Mouse (Mus musculus): Measurements from ENCODE around the gene Prkab2. TPM values are rescaled to one million over a fixed set of nuclear protein-coding genes. Genes with fewer than 3 reads are reported as not detected.
A peak's percentile ranks its signal among the peaks of the same experiment; 100 is the strongest.

Gene Prkab2
- total RNA-seq, 2 experiments from 2014 or later, result 31.2 to 33.0 TPM

GRCm38 (mm10) chr3:97649022-97649421, 9.0 kb upstream of the Prkab2 start:
- intact Hi-C loops (cut with DNase I), result no loop called here
- no peak for DNase-seq

DNA sequence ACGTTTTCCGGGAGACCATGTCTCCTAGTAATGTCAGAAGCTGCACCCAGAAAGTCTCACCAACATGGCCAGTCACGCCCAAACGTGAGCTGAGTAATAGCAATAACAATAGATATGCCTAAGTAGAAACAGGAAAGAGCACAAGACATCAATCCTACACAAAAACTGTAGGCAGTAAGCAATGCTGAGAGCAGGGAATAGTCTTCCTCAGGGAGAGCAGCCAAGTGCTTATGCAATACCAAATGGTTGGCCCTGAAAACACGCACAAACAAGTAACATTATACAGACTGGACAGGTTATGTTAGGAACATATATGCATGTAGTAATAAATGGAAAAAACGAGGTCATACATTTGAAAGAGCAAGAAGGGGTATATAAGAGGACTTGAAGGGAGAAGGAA, 8.5 kb upstream of the Prkab2 start:
- intact Hi-C loops (cut with DNase I), result no loop called here
- DNase-seq, result no peak

DNA sequence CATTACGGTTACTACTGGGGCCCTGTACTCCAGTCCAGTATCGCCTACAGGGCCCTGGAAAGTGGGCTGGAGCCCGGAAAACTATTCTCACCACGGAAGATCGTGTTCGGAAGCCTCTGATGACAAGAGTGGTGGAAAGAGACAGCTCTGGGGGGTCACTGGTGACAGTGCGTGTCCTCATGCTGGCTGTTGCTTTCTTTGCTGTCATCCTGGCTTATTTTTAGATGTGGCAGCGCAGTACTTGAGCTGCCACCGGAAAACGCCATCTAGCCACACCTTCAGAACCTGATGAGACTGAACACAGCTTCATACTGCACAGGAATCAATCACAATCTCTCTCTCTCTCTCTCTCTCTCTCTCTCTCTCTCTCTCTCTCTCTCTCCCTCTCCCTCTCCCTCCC, 6.4 kb upstream of the Prkab2 start:
- DNase-seq, result no peak
- intact Hi-C loops (cut with DNase I), result no loop called here

DNA sequence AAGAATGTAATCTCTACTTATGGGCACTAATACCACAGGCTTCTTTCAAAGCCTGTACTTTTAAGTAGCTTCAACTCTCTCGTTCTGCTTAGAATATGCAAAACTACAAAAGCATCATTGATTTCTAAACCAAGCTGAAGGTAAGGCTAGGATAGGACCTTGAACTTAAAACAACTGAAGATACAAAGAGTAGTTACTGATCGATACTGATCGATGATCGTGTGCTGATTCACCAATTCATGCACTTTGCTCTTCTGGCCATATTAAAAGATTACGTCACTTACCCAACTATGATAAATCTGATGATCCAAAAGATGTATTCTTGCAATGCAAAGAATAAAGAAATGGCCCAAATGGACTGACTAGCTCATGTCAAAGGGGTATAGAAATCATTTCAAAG, 4.2 kb upstream of the Prkab2 start:
- intact Hi-C loops (cut with DNase I), result no loop called here
- no peak for DNase-seq

GRCm38 (mm10) chr3:97654901-97655300, 3.1 kb upstream of the Prkab2 start:
- peak; percentile 20 for DNase-seq
- intact Hi-C loops (cut with DNase I), result loop anchor here (5.0 kb wide), 1 partner anchor 48 kb away; no protein-coding TSS in a partner anchor

DNA sequence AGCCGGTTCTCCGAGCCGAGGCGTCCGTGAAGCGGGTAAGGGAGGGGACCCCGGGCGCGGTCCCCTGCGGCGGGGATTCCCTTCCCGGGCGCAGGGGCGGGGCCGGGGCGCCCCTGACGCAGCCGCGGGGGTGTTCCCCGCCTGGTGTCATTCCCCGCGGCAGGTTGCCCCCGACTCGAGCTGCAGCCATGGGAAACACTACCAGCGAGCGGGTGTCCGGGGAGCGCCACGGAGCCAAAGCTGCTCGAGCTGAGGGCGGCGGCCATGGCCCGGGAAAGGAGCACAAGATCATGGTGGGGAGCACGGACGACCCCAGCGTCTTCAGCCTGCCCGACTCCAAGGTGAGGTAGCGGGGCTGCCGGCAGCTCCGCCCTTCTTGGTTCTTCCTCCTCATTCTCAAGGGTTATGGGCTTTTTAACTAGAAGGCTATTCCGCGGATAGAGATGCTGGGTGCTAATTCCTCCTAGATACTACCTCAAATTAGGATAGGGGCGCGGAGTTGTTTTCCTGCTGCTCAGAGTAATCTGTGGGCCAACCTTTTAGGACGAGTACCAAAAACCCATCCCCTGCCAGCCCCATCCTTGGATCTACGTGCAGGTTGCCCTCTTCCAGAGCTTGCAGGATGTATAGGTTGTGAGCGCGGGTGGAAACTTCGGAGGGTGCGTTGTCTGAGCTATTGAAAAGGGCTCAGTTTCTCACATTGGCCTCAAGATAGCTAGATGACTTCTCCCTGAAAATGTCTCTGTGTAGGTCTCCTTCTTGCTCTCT, 617 bp downstream of the Prkab2 start:
- intact Hi-C loops (cut with DNase I), result loop anchor here (5.0 kb wide), 1 partner anchor 51 kb away; no protein-coding TSS in a partner anchor
- DNase-seq, result no peak

- no peak for DNase-seq
- intact Hi-C loops (cut with DNase I), result loop anchor here (5.0 kb wide), 1 partner anchor 52 kb away; no protein-coding TSS in a partner anchor
These were observed 1.8 kb downstream of the Prkab2 start for GRCm38 (mm10) chr3:97659746-97660145.

DNA sequence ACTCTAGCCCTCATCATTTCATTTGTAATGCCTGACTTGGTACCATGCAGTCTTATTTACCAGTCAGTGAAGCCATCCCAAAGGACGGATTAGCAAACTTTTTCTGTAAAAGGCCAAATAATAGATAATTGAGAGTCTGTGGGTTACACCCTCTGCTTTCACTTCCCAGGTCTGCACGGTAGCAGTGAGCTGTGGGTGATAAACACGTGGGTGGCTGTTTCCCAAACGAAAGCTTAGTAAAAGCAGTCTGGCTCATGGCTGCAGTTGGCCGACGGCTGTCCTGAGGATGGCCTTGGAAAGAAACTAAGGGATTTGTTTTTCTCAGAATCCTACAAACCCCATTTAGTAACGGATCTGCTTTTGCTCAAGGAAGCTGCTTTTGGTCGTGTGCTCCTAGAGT, 3.2 kb downstream of the Prkab2 start:
- intact Hi-C loops (cut with DNase I), result no loop called here
- no peak for DNase-seq

- DNase-seq, result no peak
- intact Hi-C loops (cut with DNase I), result no loop called here
These were observed 7.5 kb downstream of the Prkab2 start for GRCm38 (mm10) chr3:97665525-97665924.

GRCm38 (mm10) chr3:97666154-97666553, 8.2 kb downstream of the Prkab2 start:
- intact Hi-C loops (cut with DNase I), result no loop called here
- DNase-seq, result no peak

- DNase-seq, result no peak
- intact Hi-C loops (cut with DNase I), result no loop called here
These were observed 9.2 kb downstream of the Prkab2 start for GRCm38 (mm10) chr3:97667093-97667675.

DNA sequence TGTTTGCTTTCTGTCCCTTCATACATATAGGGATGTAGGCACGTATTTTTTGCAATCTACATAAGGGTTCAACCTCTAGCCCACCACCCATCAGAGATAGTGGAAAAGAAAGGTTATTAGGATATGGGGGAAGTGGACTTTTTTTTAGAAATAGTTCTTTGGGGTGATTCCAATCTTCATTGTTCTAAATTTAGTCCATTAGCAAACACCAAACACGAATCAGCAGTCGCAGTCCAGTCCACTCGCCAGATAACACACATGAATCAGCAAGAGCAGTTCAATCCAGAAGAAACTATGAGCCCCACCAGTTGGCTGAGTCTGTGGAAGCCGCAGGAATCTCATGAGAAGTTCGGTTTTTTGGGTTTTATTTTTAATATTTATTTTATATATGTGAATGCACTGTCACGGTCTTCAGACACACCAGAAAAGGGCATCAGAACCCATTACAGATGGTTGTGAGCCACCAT, 16.7 kb downstream of the Prkab2 start, which contains the start of gene Gm17651:
Gene Gm17651, minus strand, starts transcription at position 51 of the 467 bp plus-strand sequence.
- no peak for DNase-seq

DNA sequence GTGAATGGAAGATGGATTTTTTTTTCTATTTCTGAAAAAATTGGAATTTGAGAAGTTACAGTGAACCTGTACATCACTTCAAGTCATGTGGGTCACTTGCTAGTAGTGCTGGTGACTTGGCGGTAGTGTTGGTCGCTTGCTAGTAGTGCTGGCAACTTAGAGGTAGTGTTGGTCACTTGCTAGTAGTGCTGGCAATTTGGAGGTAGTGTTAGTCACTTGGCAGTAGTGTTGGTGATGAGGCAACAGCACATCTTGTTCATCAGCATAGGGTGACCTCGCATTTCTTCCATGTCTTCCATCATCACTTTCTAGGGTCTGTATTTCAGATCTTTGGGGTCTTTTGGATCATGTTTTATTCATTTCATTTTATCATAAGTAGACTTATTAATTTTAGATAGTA, 18.1 kb downstream of the Prkab2 start:
- DNase-seq, result no peak
- intact Hi-C loops (cut with DNase I), result no loop called here

More for the DNA sequence above, 16.7 kb downstream of the Prkab2 start, which contains the start of gene Gm17651:
- intact Hi-C loops (cut with DNase I), result no loop called here

- DNase-seq, result no peak
- intact Hi-C loops (cut with DNase I), result no loop called here
These were observed 20.4 kb downstream of the Prkab2 start for GRCm38 (mm10) chr3:97678416-97678815.

GRCm38 (mm10) chr3:97680631-97681320, 22.8 kb downstream of the Prkab2 start:
- peak; percentile 73 for DNase-seq
- intact Hi-C loops (cut with DNase I), result loop anchor here (10.0 kb wide), 1 partner anchor 194 kb away; no protein-coding TSS in a partner anchor

- peak; percentile 64 for DNase-seq
- intact Hi-C loops (cut with DNase I), result loop anchor here (10.0 kb wide), 1 partner anchor 193 kb away; no protein-coding TSS in a partner anchor
These were observed 23.5 kb downstream of the Prkab2 start for GRCm38 (mm10) chr3:97681321-97682158.

GRCm38 (mm10) chr3:97682159-97682502, 24.1 kb downstream of the Prkab2 start:
- DNase-seq, result no peak
- intact Hi-C loops (cut with DNase I), result loop anchor here (10.0 kb wide), 1 partner anchor 193 kb away; no protein-coding TSS in a partner anchor

DNA sequence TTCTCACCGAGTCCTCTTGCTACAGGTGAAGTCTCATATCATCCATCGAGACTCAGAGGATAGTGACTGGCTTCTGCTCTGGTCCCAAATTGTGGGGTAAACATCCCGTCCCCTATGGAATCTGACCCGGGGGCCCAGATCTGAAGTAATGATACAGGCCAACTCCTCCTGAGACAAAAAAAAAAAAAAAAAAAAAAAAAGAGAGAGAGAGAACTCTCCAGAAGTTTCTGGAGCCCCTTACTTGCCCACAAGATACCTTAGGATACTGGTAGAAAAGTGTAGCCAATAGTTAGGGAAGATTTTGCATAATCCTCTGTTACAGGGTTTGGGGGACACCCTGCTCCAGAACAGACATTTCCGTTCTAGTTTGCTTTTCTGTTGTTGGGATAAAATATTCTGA, 24.6 kb downstream of the Prkab2 start:
- no peak for DNase-seq
- intact Hi-C loops (cut with DNase I), result loop anchor here (10.0 kb wide), 1 partner anchor 192 kb away; no protein-coding TSS in a partner anchor

- DNase-seq, result no peak
- intact Hi-C loops (cut with DNase I), result loop anchor here (10.0 kb wide), 1 partner anchor 191 kb away; no protein-coding TSS in a partner anchor
These were observed 25.7 kb downstream of the Prkab2 start for GRCm38 (mm10) chr3:97683560-97684195.

Data from left cerebral cortex, postnatal 4 days (tissue).